Mouse (Mus musculus): ENCODE measurements around the gene Plbd1.

Gene Plbd1

GRCm38 (mm10) chr6:136647455-136647861 lies 14.3 kb downstream of the Plbd1 start:
- no peak for DNase-seq

GRCm38 (mm10) chr6:136646207-136646606 lies 15.5 kb downstream of the Plbd1 start:
- no peak for DNase-seq

GRCm38 (mm10) chr6:136645754-136646153 lies 16.0 kb downstream of the Plbd1 start:
- DNase-seq = no peak

DNA sequence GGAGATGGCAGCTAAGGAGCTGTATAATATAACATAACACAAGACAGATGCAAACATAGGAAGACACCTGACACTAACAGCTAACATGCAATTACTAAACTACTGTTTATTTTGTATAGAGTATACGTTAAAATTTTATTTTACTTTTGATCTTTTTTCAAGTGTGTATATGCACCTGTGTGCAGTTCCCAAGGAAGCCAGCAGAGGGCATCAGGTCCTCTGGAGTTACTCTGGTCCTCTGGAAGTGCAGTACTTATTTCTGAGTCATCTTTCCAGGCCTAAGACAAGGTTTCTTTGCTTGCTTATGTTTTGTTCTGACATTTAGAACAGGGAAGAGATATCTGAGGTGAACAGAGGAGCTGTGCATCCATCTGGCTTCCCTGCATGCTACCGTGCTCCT lies 17.6 kb downstream of the Plbd1 start:
- peak; percentile 19 for DNase-seq

GRCm38 (mm10) chr6:136634982-136635381 lies 26.7 kb downstream of the Plbd1 start:
- no peak for DNase-seq

DNA sequence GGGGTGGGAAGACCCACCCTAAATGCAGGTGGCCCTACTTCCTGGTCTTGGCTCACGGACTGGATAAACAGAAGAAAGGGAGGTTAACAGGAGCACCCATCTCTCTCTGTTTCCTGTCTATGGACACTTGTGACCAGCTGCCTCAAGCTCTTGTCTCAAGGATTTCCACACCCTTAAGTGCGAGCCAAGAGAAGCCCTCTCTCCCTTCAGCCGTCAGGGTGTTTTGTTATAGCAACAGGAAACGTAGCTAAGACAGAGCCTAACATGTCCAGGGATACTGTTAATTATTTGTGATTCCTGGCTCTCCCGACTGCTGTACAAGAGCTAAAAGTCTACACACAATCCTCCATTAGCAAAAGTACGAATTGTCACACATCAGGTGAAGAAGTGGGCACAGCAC lies 28.0 kb downstream of the Plbd1 start:
- no peak for DNase-seq

- DNase-seq = no peak
Observed at GRCm38 (mm10) chr6:136633154-136633553, 28.6 kb downstream of the Plbd1 start.

DNA sequence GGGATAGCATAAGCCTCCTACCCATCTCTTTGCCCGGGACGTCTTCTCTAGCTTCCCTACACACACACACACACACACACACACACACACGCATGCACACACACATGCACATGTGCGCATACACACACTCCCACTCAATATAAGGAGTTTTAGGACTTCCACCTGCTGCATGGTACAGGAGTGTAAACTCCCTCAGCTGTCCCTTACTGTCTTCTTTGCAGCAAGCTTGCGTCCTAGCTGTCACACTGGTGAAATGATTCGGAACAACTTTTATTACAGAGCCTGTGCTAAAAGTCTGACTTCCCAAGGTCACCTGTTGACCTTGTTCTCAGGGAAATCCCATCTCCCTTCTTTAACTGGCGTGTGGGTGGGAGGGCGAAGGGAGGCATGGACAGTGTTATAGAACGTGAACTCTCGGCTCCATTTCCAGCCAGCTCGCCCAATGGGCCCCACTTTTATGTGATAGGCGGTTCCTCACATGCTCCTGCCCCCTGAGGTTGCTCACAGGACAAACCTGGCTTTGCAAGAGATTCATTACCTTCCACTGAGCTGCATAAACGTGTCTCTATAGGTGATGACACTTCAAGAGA lies 29.7 kb downstream of the Plbd1 start:
- no peak for DNase-seq

DNA sequence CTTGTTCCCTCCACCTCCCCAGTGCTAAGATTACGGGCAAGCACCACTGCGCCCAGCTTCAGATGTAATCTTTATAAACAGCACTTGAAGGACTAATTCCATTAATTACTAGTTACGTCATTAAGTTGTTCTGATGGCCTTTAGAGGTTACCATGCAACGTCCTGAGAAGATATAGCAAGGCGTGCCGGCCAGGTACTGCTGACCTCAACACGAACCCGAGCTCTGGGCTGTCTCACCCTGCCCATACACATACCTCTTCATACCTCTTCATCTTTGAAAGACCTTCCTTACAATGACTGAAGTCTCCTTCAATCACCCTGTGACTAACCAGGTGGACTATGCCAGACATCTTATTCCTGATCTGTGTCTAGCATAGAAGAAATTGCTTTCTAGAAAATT lies 30.2 kb downstream of the Plbd1 start:
- DNase-seq = no peak

DNA sequence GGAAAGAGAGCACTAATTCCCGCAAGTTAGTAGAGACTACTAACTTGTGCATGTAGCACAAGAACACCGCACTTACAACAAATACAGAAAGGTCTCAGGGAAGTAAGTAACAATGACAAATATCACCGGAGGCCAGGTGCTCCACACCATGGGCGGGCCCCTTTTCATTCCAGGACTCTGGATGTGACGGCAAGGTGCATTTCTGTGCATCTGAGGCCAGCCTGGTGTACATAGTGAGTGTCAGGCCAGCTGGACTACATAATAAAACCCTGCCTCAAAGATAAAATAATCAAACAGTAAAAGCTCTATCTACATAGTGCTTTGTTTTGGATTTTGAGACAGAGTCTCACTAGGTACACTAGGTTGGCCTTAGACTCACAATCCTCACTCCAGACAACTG lies 32.1 kb downstream of the Plbd1 start:
- no peak for DNase-seq

DNA sequence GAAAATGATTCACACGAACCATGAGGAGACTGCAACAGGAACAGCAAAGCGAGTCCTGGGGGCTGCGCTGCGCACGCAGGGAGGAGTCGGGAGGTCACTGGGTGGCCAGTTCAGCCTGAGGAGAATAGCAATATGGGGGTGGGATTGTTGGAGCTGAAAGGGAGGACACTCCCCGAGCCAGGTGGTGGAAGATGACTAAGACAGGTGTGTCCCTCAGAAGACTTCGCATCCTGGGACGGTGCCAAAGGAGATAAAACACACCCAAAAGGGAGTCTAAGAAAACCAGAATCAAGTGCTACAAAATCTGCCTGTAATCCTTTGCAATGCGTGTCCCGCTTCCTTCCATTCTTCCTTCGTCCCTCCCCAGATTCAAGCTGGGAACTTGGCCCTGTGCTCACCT lies 36.3 kb downstream of the Plbd1 start:
- DNase-seq = no peak

DNA sequence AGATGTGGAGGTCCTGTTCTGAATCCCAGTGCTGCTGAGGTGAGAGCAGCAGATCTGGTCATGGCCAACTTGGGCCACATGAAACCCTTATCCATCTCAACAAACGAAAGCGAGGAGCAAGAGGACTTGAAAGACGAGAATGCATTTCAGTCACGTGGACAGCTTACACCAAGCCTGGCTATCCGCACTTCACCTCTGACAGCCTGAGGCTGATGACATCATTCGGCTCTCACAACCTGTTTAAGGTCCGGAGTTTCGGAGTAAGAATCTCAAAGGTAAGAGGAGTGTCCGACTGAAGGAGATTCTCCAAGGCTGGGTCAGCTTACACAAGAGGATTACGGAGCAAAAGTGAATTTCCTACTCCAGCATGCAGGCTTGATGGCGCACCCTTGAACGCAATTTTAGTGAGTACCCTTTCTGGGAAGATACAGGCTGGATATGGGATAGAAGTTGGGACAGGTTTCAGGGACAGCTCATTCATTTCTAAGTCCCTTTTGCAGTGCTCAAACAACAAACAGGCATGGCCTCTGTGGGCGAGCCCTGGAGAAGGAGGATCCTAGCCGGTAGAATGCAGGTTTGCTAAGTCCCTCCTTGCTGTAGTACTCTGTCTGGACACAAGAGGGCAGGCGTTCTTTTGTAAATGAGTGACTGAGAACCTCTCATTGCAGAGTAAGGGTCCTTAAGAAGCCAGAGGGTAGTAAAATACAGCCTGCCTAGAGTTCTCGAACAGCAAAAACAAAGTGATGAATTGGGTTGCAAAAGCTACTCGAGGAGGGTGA lies 41.2 kb downstream of the Plbd1 start:
- DNase-seq = peak; percentile 87

DNA sequence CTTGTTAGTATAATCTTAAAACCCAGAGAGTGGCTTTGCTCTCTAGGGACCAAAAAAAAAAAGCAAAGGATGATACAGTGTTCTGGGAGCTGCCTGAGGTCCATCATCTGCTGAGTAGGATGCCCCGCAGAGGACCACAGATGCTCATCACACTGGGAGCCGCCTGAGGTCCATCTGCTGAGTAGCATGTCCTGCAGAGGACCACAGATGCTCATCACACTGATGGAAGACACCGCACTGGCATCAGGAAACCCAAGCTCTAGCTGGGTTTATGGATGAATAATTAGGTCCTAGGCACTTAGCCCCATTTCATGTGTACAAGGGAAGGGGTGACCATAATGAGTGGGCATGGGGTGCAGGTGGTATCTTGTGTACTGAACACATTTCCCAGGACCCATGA lies 47.6 kb downstream of the Plbd1 start:
- DNase-seq = no peak

- DNase-seq = no peak
Observed at GRCm38 (mm10) chr6:136612312-136612711, 49.4 kb downstream of the Plbd1 start.

GRCm38 (mm10) chr6:136611351-136612215 lies 50.1 kb downstream of the Plbd1 start:
- DNase-seq = no peak

DNA sequence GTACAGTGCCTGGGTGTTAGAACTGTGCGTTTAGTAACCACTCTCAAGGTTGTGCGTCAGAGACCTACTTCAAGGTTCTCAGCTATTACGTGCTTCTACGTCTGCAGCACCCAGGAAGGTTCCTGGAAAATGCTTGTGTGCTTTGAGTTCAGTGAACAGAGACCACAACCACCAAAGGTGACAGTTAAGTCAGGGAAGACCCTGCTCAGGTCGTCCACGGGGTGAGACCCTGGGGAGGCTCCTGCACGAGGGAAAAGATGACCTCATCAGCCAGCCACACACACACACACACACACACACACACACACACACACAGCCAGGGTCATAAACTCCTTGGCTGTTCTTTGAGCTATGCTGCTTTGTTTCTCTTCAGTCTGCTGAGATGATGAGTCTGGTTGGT lies 59.1 kb downstream of the Plbd1 start:
- DNase-seq = no peak

DNA sequence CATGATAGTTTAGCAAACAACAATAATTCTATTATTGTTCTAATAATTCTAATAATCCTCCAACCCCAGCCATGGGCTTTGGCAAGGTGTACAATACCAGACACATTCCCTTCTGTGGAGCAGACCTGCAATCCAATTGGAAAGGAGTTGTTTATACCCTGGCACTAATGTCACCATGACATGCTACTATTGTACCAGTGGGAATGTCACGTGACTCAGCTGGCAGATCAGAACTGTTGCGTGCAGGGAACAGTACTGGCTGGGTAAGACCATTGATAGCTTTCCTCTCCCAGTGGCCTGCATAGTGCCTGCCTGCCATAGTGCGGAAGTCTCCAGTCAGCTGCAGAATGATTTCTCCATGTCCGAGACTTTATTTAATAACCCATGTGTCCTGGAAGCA lies 67.2 kb downstream of the Plbd1 start:
- DNase-seq = no peak

DNA sequence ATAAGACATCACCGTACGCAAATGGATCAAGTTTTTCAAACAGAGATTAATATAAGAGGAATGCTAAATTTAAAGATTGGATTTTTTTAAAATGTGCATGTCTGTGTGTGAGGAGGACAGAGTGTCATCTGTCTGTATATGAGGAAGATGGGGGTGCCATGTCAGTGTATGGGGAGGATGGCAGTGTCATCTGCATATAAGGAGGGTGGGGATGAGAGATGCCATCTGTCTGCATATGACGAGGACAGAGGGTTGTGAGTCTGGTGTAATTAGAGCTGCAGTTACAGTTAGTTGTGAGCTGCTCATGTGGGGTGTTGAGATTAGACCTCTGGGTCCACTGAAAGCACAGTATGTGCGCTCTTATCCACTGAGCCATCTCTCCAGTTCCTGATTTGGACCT lies 71.0 kb downstream of the Plbd1 start:
- DNase-seq = no peak

GRCm38 (mm10) chr6:136566002-136566401 lies 95.7 kb downstream of the Plbd1 start:
- no peak for DNase-seq

All from thymus, postnatal 14 days (tissue).